Mouse (Mus musculus): ENCODE results near the gene Ddx10. TPM values are rescaled to one million over a fixed set of nuclear protein-coding genes. Genes with fewer than 3 reads are reported as not detected.

The Ddx10 gene
- polyA plus RNA-seq, 1 experiment from 2014 or later, result 14.8 TPM

GRCm38 (mm10) chr9:53268036-53268435, 20.2 kb upstream of the Ddx10 start:
- 33% methylated on average over 5 of the region's 5 CpGs for WGBS
- Histone ChIP-seq H3K9me3 (replicated peaks) (no peaks in the 10 kb centered on the region), H3K27ac (no peak overlapping the region), H3K27me3 (no peaks in the 10 kb centered on the region), H3K36me3 (no peaks in the 10 kb centered on the region), H3K9ac (no peak overlapping the region), H3K4me3 (no peak overlapping the region), H3K4me2 (no peak overlapping the region), H3K4me1 (replicated peaks) (peaks cover 12% of the 10 kb centered on the region)
- ATAC-seq (replicated peaks; ENCODE audit: insufficient number of reproducible peaks, insufficient read depth, low FRiP score, low read depth), result no peak

- Histone ChIP-seq H3K27me3 (no peaks in the 10 kb centered on the region), H3K36me3 (no peaks in the 10 kb centered on the region), H3K4me3 (no peak overlapping the region), H3K27ac (no peak overlapping the region), H3K9me3 (replicated peaks) (no peaks in the 10 kb centered on the region), H3K9ac (no peak overlapping the region), H3K4me2 (no peak overlapping the region), H3K4me1 (replicated peaks) (peaks cover 12% of the 10 kb centered on the region)
- no peak for ATAC-seq (replicated peaks; ENCODE audit: insufficient number of reproducible peaks, insufficient read depth, low FRiP score, low read depth)
- 78% methylated on average over 2 of the region's 2 CpGs for WGBS
Measured at GRCm38 (mm10) chr9:53265589-53265988, 17.7 kb upstream of the Ddx10 start.

GRCm38 (mm10) chr9:53264387-53264786, 16.5 kb upstream of the Ddx10 start:
- WGBS, result 40% methylated on average over 4 of the region's 4 CpGs
- no peak overlapping the region for H3K4me2 ChIP-seq
- H3K27ac ChIP-seq, result 0 out of 2 replicates have a peak overlapping the region, but pooled peaks have one; percentile 12
- no peaks in the 10 kb centered on the region for H3K36me3 ChIP-seq
- no peak overlapping the region for H3K9ac ChIP-seq
- no peak for ATAC-seq (replicated peaks; ENCODE audit: insufficient number of reproducible peaks, insufficient read depth, low FRiP score, low read depth)
- no peaks in the 10 kb centered on the region for H3K9me3 ChIP-seq (replicated peaks)
- peaks cover 12% of the 10 kb centered on the region for H3K4me1 ChIP-seq (replicated peaks)
- no peak overlapping the region for H3K4me3 ChIP-seq
- no peaks in the 10 kb centered on the region for H3K27me3 ChIP-seq

- 47% methylated on average over 6 of the region's 6 CpGs for WGBS
Measured at GRCm38 (mm10) chr9:53258199-53258598, 10.3 kb upstream of the Ddx10 start.

GRCm38 (mm10) chr9:53257772-53258171, 9.9 kb upstream of the Ddx10 start:
- H3K9ac ChIP-seq, result no peak overlapping the region
- H3K27me3 ChIP-seq, result no peaks in the 10 kb centered on the region

More at GRCm38 (mm10) chr9:53258199-53258598, 10.3 kb upstream of the Ddx10 start:
- no peak for ATAC-seq (replicated peaks; ENCODE audit: insufficient number of reproducible peaks, insufficient read depth, low FRiP score, low read depth)
- H3K36me3 ChIP-seq, result no peaks in the 10 kb centered on the region
- no peaks in the 10 kb centered on the region for H3K4me1 ChIP-seq (replicated peaks)
- H3K27me3 ChIP-seq, result no peaks in the 10 kb centered on the region
- H3K9me3 ChIP-seq (replicated peaks), result no peaks in the 10 kb centered on the region
- H3K27ac ChIP-seq, result no peak overlapping the region
- H3K9ac ChIP-seq, result no peak overlapping the region
- no peak overlapping the region for H3K4me3 ChIP-seq
- H3K4me2 ChIP-seq, result no peak overlapping the region

GRCm38 (mm10) chr9:53256690-53257305, 8.9 kb upstream of the Ddx10 start:
- Histone ChIP-seq H3K4me2 (no peak overlapping the region), H3K27ac (no peak overlapping the region), H3K36me3 (no peaks in the 10 kb centered on the region), H3K9me3 (replicated peaks) (no peaks in the 10 kb centered on the region), H3K4me1 (replicated peaks) (no peaks in the 10 kb centered on the region), H3K4me3 (no peak overlapping the region), H3K9ac (no peak overlapping the region), H3K27me3 (peaks cover 3% of the 10 kb centered on the region; the same call in 1 of the 2 replicates)
- ATAC-seq (replicated peaks; ENCODE audit: insufficient number of reproducible peaks, insufficient read depth, low FRiP score, low read depth), result no peak
- 77% methylated on average over 4 of the region's 4 CpGs for WGBS

More at GRCm38 (mm10) chr9:53257772-53258171, 9.9 kb upstream of the Ddx10 start:
- no peak overlapping the region for H3K4me2 ChIP-seq
- 9% methylated on average over 3 of the region's 3 CpGs for WGBS
- H3K4me1 ChIP-seq (replicated peaks), result no peaks in the 10 kb centered on the region
- no peaks in the 10 kb centered on the region for H3K9me3 ChIP-seq (replicated peaks)
- no peaks in the 10 kb centered on the region for H3K36me3 ChIP-seq
- H3K4me3 ChIP-seq, result no peak overlapping the region
- ATAC-seq (replicated peaks; ENCODE audit: insufficient number of reproducible peaks, insufficient read depth, low FRiP score, low read depth), result no peak
- no peak overlapping the region for H3K27ac ChIP-seq

- H3K27ac ChIP-seq, result no peak overlapping the region
- no peak overlapping the region for H3K4me2 ChIP-seq
- no peaks in the 10 kb centered on the region for H3K36me3 ChIP-seq
- peaks cover 3% of the 10 kb centered on the region; the same call in 1 of the 2 replicates for H3K27me3 ChIP-seq
- no peak overlapping the region for H3K4me3 ChIP-seq
- no peaks in the 10 kb centered on the region for H3K4me1 ChIP-seq (replicated peaks)
- no peaks in the 10 kb centered on the region for H3K9me3 ChIP-seq (replicated peaks)
- no peak for ATAC-seq (replicated peaks; ENCODE audit: insufficient number of reproducible peaks, insufficient read depth, low FRiP score, low read depth)
- no peak overlapping the region for H3K9ac ChIP-seq
- 6% methylated on average over 4 of the region's 4 CpGs for WGBS
Measured at GRCm38 (mm10) chr9:53254368-53254767, 6.5 kb upstream of the Ddx10 start.

GRCm38 (mm10) chr9:53247516-53247915, 337 bp downstream of the Ddx10 start:
- peak overlapping the region; percentile 74 for H3K9ac ChIP-seq
- peak overlapping the region; percentile 90 for H3K4me3 ChIP-seq
- H3K9me3 ChIP-seq (replicated peaks), result no peaks in the 10 kb centered on the region
- peak overlapping the region; percentile 96 for H3K4me2 ChIP-seq
- peak overlapping the region; percentile 53; the same call in 1 of the 2 replicates for H3K27ac ChIP-seq
- WGBS, result under 1% methylated on average over 23 of the region's 23 CpGs
- H3K36me3 ChIP-seq, result no peaks in the 10 kb centered on the region
- H3K27me3 ChIP-seq, result peaks cover 3% of the 10 kb centered on the region; the same call in 1 of the 2 replicates
- ATAC-seq (replicated peaks; ENCODE audit: insufficient number of reproducible peaks, insufficient read depth, low FRiP score, low read depth), result no peak
- H3K4me1 ChIP-seq (replicated peaks), result peaks cover 12% of the 10 kb centered on the region

- no peaks in the 10 kb centered on the region for H3K9me3 ChIP-seq (replicated peaks)
- H3K36me3 ChIP-seq, result peaks cover 2% of the 10 kb centered on the region
Measured at GRCm38 (mm10) chr9:53218181-53218580, 29.7 kb downstream of the Ddx10 start.

GRCm38 (mm10) chr9:53208283-53208682, 39.6 kb downstream of the Ddx10 start:
- H3K4me2 ChIP-seq, result no peak overlapping the region
- H3K9ac ChIP-seq, result no peak overlapping the region
- H3K9me3 ChIP-seq (replicated peaks), result no peaks in the 10 kb centered on the region
- no peaks in the 10 kb centered on the region for H3K27me3 ChIP-seq
- peaks cover 11% of the 10 kb centered on the region; the same call in 1 of the 2 replicates for H3K36me3 ChIP-seq
- no peak overlapping the region for H3K4me3 ChIP-seq
- no peak for ATAC-seq (replicated peaks; ENCODE audit: insufficient number of reproducible peaks, insufficient read depth, low FRiP score, low read depth)
- H3K27ac ChIP-seq, result no peak overlapping the region
- H3K4me1 ChIP-seq (replicated peaks), result no peaks in the 10 kb centered on the region
- WGBS, result 79% methylated on average over 4 of the region's 4 CpGs

More at GRCm38 (mm10) chr9:53218181-53218580, 29.7 kb downstream of the Ddx10 start:
- Histone ChIP-seq H3K27me3 (no peaks in the 10 kb centered on the region), H3K4me2 (no peak overlapping the region), H3K4me1 (replicated peaks) (no peaks in the 10 kb centered on the region), H3K9ac (no peak overlapping the region), H3K27ac (no peak overlapping the region), H3K4me3 (no peak overlapping the region)
- no peak for ATAC-seq (replicated peaks; ENCODE audit: insufficient number of reproducible peaks, insufficient read depth, low FRiP score, low read depth)
- 77% methylated on average over 2 of the region's 2 CpGs for WGBS

GRCm38 (mm10) chr9:53174590-53174989, 73.3 kb downstream of the Ddx10 start:
- no peak overlapping the region for H3K4me2 ChIP-seq
- no peaks in the 10 kb centered on the region for H3K36me3 ChIP-seq
- no peaks in the 10 kb centered on the region for H3K27me3 ChIP-seq
- no peak overlapping the region for H3K9ac ChIP-seq
- no peak overlapping the region for H3K27ac ChIP-seq
- 75% methylated on average over 2 of the region's 2 CpGs for WGBS
- no peak overlapping the region for H3K4me3 ChIP-seq
- ATAC-seq (replicated peaks; ENCODE audit: insufficient number of reproducible peaks, insufficient read depth, low FRiP score, low read depth), result no peak
- no peaks in the 10 kb centered on the region for H3K9me3 ChIP-seq (replicated peaks)
- H3K4me1 ChIP-seq (replicated peaks), result 0 out of 2 replicates have a peak, but pooled peaks cover 3% of the 10 kb centered on the region

GRCm38 (mm10) chr9:53173258-53173657, 74.6 kb downstream of the Ddx10 start:
- ATAC-seq (replicated peaks; ENCODE audit: insufficient number of reproducible peaks, insufficient read depth, low FRiP score, low read depth), result no peak

More at GRCm38 (mm10) chr9:53173258-53173657, 74.6 kb downstream of the Ddx10 start:
- H3K4me1 ChIP-seq (replicated peaks), result 0 out of 2 replicates have a peak, but pooled peaks cover 3% of the 10 kb centered on the region
- no peak overlapping the region for H3K4me3 ChIP-seq
- no peaks in the 10 kb centered on the region for H3K9me3 ChIP-seq (replicated peaks)
- H3K4me2 ChIP-seq, result no peak overlapping the region
- H3K36me3 ChIP-seq, result no peaks in the 10 kb centered on the region
- no peak overlapping the region for H3K27ac ChIP-seq
- H3K27me3 ChIP-seq, result no peaks in the 10 kb centered on the region
- H3K9ac ChIP-seq, result no peak overlapping the region
- WGBS, result 52% methylated on average over 2 of the region's 2 CpGs

Measured in heart, embryonic 15.5 days (tissue).